15 mouse cellular contexts compared by ENCODE assay signal in the genomic region with DNA sequence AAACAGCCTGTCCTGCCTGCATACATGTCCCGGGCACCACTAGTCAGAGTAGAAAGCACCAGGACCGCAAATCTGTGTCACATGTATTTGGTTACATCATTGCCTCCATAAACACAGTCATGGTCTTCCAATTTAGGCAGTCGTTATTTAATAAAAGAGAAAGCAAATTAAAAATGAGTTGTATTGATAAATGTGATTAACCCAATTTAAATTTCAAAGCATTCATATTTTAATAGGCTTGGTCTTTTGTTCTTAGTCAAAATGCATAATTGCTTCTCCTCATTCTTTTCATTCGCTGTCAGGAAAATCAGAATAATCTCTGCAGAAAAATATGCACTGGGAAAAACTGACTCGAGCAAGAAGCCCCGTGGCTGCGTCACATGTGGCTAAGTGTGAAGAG.
"Had no signal": no experiment of that assay in that cellular context is flagged by ENCODE, and none has a peak within 500 bp of the region (broad histone marks: within the 10 kb centered on the region; RNA-seq: fewer than 3 reads in every experiment).

No protein-coding gene starts in this region.

- DNase-seq: lung, adult 18-20 months; lung, embryonic 14.5 days; lung, postnatal 10 days; lung, postnatal 4 days; right cerebral cortex, postnatal 14 days; thymus, adult 2 months; thymus, postnatal 25 days; thymus, postnatal 4 days had no signal

- H3K36me3 ChIP-seq: liver, embryonic 12.5 days; midbrain, embryonic 12.5 days; neural tube, embryonic 12.5 days; stomach, embryonic 15.5 days had no signal

- H3K9ac ChIP-seq: liver, embryonic 12.5 days; liver, embryonic 14.5 days; lung, embryonic 14.5 days; midbrain, embryonic 12.5 days; neural tube, embryonic 12.5 days; stomach, embryonic 15.5 days had no signal

- H3K27ac ChIP-seq: liver, embryonic 12.5 days; liver, embryonic 14.5 days; neural tube, embryonic 12.5 days; stomach, embryonic 15.5 days; stomach, postnatal 0 days had no signal

- H3K27me3 ChIP-seq: liver, embryonic 12.5 days; megakaryocyte, embryonic 14.5 days; midbrain, embryonic 12.5 days; neural tube, embryonic 12.5 days; stomach, embryonic 15.5 days had no signal

- H3K9me3 ChIP-seq: liver, embryonic 12.5 days; midbrain, embryonic 12.5 days; neural tube, embryonic 12.5 days; stomach, embryonic 15.5 days had no signal

- H3K4me3 ChIP-seq: liver, embryonic 12.5 days; megakaryocyte, embryonic 14.5 days; midbrain, embryonic 12.5 days; neural tube, embryonic 12.5 days; stomach, embryonic 15.5 days had no signal

- H3K4me1 ChIP-seq: liver, embryonic 12.5 days; megakaryocyte, embryonic 14.5 days had no signal

- H3K4me2 ChIP-seq: liver, embryonic 12.5 days; lung, embryonic 14.5 days; midbrain, embryonic 12.5 days; neural tube, embryonic 12.5 days; stomach, embryonic 15.5 days had no signal

- ATAC-seq: liver, embryonic 12.5 days had no signal
